Mouse (Mus musculus) intestine, embryonic 14.5 days (tissue): ENCODE results near the gene Lcn10. TPM values are rescaled to one million over a fixed set of nuclear protein-coding genes. Genes with fewer than 3 reads are reported as not detected.
"Not testable (repeated sequence)": the region's sequence is repeated elsewhere in the genome, so short reads cannot be mapped to it uniquely, and the experiment has no call there.

Source experiments
- ATAC-seq: fragments of 200-750 bp; cut with Nextera tagmentation; replicated peaks from 2 replicates; pipeline ENCODE4 v1.8.0; 2017; ENCODE audit warnings: low read depth, moderate number of reproducible peaks, moderate TSS enrichment, moderate library complexity; ENCODE audit not compliant: low FRiP score, low TSS enrichment
- DNase-seq: peaks from one replicate; pipeline ENCODE4 v3.0.0-alpha.2; 2018; ENCODE audit warnings: low spot score
- H3K27ac ChIP-seq: fragments of 300-500 bp; sonication (generic); 2 replicates; pipeline ENCODE4 v1.5.1; 2014; ENCODE audit warnings: low read depth, mild to moderate bottlenecking, control low read depth
- H3K27me3 ChIP-seq: fragments of 300-500 bp; sonication (generic); replicated peaks from 2 replicates; pipeline ENCODE4 v1.6.1; 2014; ENCODE audit warnings: low read length, control low read depth; ENCODE audit not compliant: control insufficient read depth, insufficient read depth
- H3K36me3 ChIP-seq: fragments of 300-500 bp; sonication (generic); 2 replicates; pipeline ENCODE4 v1.6.1; 2014; ENCODE audit warnings: low read length, control low read depth; ENCODE audit not compliant: control insufficient read depth, insufficient read depth
- H3K4me1 ChIP-seq: fragments of 300-500 bp; sonication (generic); replicated peaks from 2 replicates; pipeline ENCODE4 v1.6.1; 2014; ENCODE audit warnings: low read length, control low read depth, mixed read lengths; ENCODE audit not compliant: control insufficient read depth, insufficient read depth
- H3K4me2 ChIP-seq: fragments of 300-500 bp; sonication (generic); 2 replicates; pipeline ENCODE4 v1.6.1; 2014; ENCODE audit warnings: low read length
- H3K4me3 ChIP-seq: fragments of 300-500 bp; sonication (generic); 2 replicates; pipeline ENCODE4 v1.5.1; 2014; ENCODE audit warnings: low read depth, low read length, control low read depth, mixed read lengths
- H3K9ac ChIP-seq: fragments of 300-500 bp; sonication (generic); 2 replicates; pipeline ENCODE4 v1.6.1; 2014; ENCODE audit warnings: mild to moderate bottlenecking, low read length
- H3K9me3 ChIP-seq: fragments of 300-500 bp; sonication (generic); 2 replicates; pipeline ENCODE4 v1.6.1; 2016; ENCODE audit warnings: low read length, control low read depth; ENCODE audit not compliant: control insufficient read depth
- whole genome bisulfite sequencing: fragments of 180-500 bp; shearing (Covaris S2); extraction: QIAGEN DNeasy Blood & Tissue Kit; methylation state at CpG from one replicate; pipeline ENCODE4 v1.1.7; 2014; 5-methylcytosine and 5-hydroxymethylcytosine counted together
- polyA plus RNA-seq: library from polyadenylated mRNA; unstranded; fragments of >200 nt; fragmentation: Nextera tagmentation; extraction: Ambion mirVana; gene quantifications from 2 replicates; pipeline ENCODE4 v1.2.1, GENCODE M21; 2014

Gene Lcn10
- polyA plus RNA-seq, 1 experiment from 2014 or later = not detected

DNA sequence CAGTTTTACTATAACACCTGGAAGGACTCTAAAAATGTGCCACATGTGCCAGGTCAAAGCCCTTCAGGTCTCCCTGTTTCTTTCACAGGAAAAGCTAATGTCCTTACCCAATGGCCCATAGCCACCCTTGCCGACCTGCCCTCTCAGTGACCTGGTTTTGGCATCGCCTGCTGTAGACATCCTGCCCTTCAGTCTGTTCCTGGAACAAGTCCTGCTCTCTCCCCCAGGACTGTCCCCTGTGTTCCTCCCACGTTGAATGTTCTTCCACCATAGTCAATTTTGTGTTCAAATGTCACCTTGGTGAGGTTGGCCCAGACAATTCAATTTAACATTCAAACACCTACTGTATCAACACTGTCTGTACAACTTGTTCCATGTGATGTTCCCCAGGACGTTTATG lies 14.4 kb downstream of the Lcn10 start:
- Histone ChIP-seq H3K9ac (no peak overlapping the region), H3K27ac (no peak overlapping the region), H3K36me3 (no peaks in the 10 kb centered on the region), H3K4me2 (no peak overlapping the region), H3K27me3 (no peaks in the 10 kb centered on the region), H3K9me3 (no peaks in the 10 kb centered on the region), H3K4me3 (no peak overlapping the region), H3K4me1 (no peaks in the 10 kb centered on the region)
- ATAC-seq = no peak
- no peak for DNase-seq
- 57% methylated on average over 4 of the region's 4 CpGs for WGBS

DNA sequence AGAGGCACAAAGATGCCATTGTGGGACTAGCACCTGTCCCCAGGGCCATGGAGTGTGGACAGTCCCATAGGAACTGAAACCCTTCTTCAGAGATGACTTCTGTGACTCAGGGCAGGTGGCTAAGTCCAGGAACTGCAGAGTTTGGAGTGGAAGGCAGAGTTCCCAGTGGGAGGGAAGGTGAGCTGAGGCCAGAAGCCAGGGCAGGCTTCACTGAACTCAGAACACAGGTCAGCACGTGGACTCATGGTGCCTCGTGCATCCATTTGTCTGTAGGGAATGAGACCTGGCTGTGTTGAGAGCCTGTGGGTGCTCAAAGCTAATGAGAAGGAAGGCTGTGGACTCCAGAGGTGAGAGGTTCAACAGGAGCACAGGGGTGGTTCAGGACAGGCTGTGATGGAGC lies 16.2 kb downstream of the Lcn10 start:
- WGBS = 87% methylated on average over 2 of the region's 2 CpGs
- DNase-seq (no peak), ATAC-seq (no peak)
- Histone ChIP-seq H3K4me2 (no peak overlapping the region), H3K9ac (no peak overlapping the region), H3K4me1 (no peaks in the 10 kb centered on the region), H3K9me3 (no peaks in the 10 kb centered on the region), H3K4me3 (no peak overlapping the region), H3K27me3 (no peaks in the 10 kb centered on the region), H3K36me3 (no peaks in the 10 kb centered on the region), H3K27ac (no peak overlapping the region)

- DNase-seq, H3K4me1 ChIP-seq, H3K4me2 ChIP-seq, H3K4me3 ChIP-seq, H3K27me3 ChIP-seq, H3K36me3 ChIP-seq, H3K9me3 ChIP-seq, ATAC-seq, H3K27ac ChIP-seq, H3K9ac ChIP-seq: not testable (repeated sequence)
- WGBS = 83% methylated on average over 3 of the region's 3 CpGs
These were observed 17.2 kb downstream of the Lcn10 start, which contains the start of gene Obp2a for GRCm38 (mm10) chr2:25699743-25700142. TSS of gene Obp2a (plus strand) at chr2:25700043.

DNA sequence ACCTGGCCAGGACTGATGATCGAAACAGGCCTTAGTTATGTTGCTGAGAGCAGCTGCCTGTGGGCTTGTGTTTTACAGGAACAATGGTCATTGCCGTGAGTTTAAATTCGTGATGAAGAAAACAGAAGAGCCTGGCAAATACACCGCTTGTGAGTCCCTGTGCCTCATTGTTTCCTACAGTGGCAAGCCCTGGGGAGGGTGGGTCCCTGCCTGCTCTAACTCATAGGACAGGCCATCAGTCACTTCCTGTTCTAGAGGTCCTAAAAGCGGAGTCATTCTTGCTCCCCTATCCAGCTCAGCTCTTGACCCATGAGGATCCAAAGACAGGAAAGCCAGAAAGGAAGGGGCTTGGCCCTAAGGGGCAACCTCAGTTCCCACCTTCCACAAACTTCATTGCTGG lies 18.5 kb downstream of the Lcn10 start:
- ATAC-seq = no peak
- WGBS = 76% methylated on average over 5 of the region's 5 CpGs
- H3K9ac ChIP-seq = no peak overlapping the region

DNA sequence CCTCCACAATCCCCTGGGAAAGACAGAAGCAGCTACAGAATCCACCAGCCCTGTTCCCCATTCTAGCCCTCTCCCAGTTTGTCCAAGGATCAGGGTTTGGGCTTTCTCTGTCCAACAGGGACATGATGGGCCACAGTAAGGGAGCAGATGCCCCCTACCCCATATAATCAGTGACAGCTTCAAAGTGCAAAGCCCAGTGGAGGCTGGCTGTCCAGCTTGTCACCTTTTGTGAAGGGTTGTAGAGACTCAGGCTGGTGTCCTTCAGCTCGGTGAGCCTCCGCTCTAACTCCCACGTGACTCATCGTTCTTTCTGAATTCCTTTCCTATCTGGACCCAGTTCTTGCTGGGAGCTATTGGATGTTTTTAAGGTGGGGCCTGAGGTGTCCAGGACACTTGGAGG lies 21.2 kb downstream of the Lcn10 start:
- Histone ChIP-seq H3K4me2 (no peak overlapping the region), H3K27ac (no peak overlapping the region), H3K4me1 (peaks cover 8% of the 10 kb centered on the region; the same call in 1 of the 2 replicates), H3K9me3 (no peaks in the 10 kb centered on the region), H3K36me3 (no peaks in the 10 kb centered on the region), H3K27me3 (no peaks in the 10 kb centered on the region), H3K4me3 (no peak overlapping the region), H3K9ac (no peak overlapping the region)
- 74% methylated on average over 4 of the region's 4 CpGs for WGBS
- DNase-seq (no peak), ATAC-seq (no peak)

More for the DNA sequence above, 18.5 kb downstream of the Lcn10 start:
- no peak overlapping the region for H3K4me3 ChIP-seq
- H3K9me3 ChIP-seq = no peaks in the 10 kb centered on the region
- H3K36me3 ChIP-seq = no peaks in the 10 kb centered on the region
- H3K27me3 ChIP-seq = no peaks in the 10 kb centered on the region
- H3K4me1 ChIP-seq = no peaks in the 10 kb centered on the region
- no peak for DNase-seq
- no peak overlapping the region for H3K4me2 ChIP-seq
- no peak overlapping the region for H3K27ac ChIP-seq

DNA sequence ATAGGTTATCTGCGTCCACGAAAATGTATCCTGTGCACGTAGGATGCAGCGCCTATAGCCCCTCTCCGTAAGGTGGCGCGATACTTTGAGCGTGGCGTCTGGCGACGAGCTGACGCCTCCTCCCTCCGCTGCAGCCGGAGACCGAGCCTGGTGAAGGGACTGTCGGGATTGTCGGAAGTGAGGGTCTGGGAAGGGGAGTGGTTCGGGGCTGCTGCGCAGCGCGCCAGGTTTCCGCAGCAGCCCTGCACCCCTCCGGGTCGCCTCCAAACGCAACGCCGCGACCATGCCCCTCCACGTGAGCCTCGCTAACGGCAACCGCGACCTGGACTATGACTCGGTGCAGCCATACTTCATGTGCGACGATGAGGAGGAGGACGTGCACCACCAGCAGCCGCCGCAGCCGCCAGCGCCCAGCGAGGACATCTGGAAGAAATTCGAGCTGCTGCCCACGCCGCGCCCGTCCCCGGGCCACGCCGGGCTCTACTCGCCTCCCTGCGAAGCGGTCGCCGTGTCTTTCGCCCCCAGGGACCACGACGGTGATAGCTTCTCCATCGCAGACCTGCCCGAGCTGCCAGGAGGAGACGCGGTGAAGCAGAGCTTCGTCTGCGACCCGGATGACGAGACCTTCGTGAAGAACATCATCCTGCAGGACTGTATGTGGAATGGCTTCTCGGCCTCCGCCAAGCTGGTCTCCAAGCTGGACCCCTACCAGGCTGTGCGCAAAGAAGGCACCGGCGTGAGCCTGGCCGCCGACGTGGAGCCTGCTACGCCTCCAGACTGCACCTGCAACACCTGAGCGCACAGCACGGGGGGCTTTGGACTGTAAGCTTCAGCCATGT lies 24.3 kb downstream of the Lcn10 start, which contains the start of gene Bmyc:
TSS of gene Bmyc (plus strand) at position 97 of the 839 bp plus-strand sequence.
- peak within 1 kb of the TSS; percentile 75 for H3K27ac ChIP-seq
- H3K27me3 ChIP-seq = no peaks in the 10 kb centered on the region
- DNase-seq = peak; percentile 86
- H3K4me2 ChIP-seq = peak within 1 kb of the TSS; percentile 84
- H3K4me1 ChIP-seq = peaks cover 8% of the 10 kb centered on the region; the same call in 1 of the 2 replicates
- H3K4me3 ChIP-seq = peak within 1 kb of the TSS; percentile 81
- peak; percentile 93 for ATAC-seq
- peak within 1 kb of the TSS; percentile 71 for H3K9ac ChIP-seq
- no peaks in the 10 kb centered on the region for H3K9me3 ChIP-seq
- no peaks in the 10 kb centered on the region for H3K36me3 ChIP-seq
- under 1% methylated on average over 77 of the region's 78 CpGs for WGBS

GRCm38 (mm10) chr2:25708121-25708520 lies 25.6 kb downstream of the Lcn10 start:
- H3K9me3 ChIP-seq = no peaks in the 10 kb centered on the region
- WGBS = 76% methylated on average over 2 of the region's 2 CpGs
- no peak for ATAC-seq
- peaks cover 8% of the 10 kb centered on the region; the same call in 1 of the 2 replicates for H3K4me1 ChIP-seq
- DNase-seq = no peak
- H3K27me3 ChIP-seq = no peaks in the 10 kb centered on the region
- H3K4me2 ChIP-seq = peak overlapping the region; percentile 84
- no peaks in the 10 kb centered on the region for H3K36me3 ChIP-seq
- no peak overlapping the region for H3K9ac ChIP-seq
- no peak overlapping the region for H3K27ac ChIP-seq
- no peak overlapping the region for H3K4me3 ChIP-seq

- not testable (repeated sequence) for DNase-seq, H3K4me2 ChIP-seq, H3K9ac ChIP-seq, H3K9me3 ChIP-seq, H3K27ac ChIP-seq, H3K27me3 ChIP-seq, H3K4me1 ChIP-seq, H3K4me3 ChIP-seq, H3K36me3 ChIP-seq, ATAC-seq
- WGBS = 96% methylated on average over 1 of the region's 1 CpGs
These were observed 26.5 kb downstream of the Lcn10 start for GRCm38 (mm10) chr2:25709056-25709455.

DNA sequence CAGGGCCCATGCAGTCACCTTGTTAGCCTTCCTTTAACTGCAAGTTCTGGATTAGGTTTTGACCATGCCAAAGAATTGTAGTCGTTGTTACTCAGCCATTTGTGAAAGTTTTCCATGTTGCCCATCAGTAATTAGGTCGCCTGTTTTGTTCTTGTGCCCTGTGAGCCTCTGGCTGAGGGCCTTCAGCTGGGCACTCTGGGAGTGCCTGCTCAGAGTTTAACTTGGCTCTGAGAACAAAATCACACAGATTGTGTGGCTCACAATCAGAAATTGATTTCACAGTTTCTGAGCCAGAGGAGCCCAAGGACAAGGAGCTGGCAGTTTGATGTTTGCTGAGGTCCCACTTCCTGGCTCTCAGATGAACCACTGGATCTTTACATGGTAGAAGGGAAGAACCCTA lies 27.3 kb downstream of the Lcn10 start:
- not testable (repeated sequence) for H3K36me3 ChIP-seq, ATAC-seq, DNase-seq

More for the DNA sequence above, 27.3 kb downstream of the Lcn10 start:
- not testable (repeated sequence) for H3K27ac ChIP-seq, H3K4me2 ChIP-seq, H3K9me3 ChIP-seq, H3K4me3 ChIP-seq, H3K4me1 ChIP-seq, H3K9ac ChIP-seq, H3K27me3 ChIP-seq
- WGBS = 80% methylated on average over 2 of the region's 2 CpGs
